Mouse (Mus musculus) midbrain, embryonic 13.5 days (tissue): ENCODE measurements at regions not wholly inside any gene's neighbourhood (a gene's known extent, or its start where the extent isn't known, plus 50 kb on each side); places are given as distances from the start of the nearest gene placed in this dataset.
"Not testable (repeated sequence)": the region's sequence is repeated elsewhere in the genome, so short reads cannot be mapped to it uniquely, and the experiment has no call there.

Experiments
- ATAC-seq: fragments of 200-750 bp; cut with Nextera tagmentation; 2 replicates; pipeline ENCODE4 v1.8.0; 2017; ENCODE audit warnings: mild to moderate bottlenecking, moderate TSS enrichment, moderate library complexity
- H3K27ac ChIP-seq: fragments of 300-500 bp; sonication (generic); 2 replicates; pipeline ENCODE4 v1.5.1; 2015; ENCODE audit warnings: inconsistent platforms, mild to moderate bottlenecking, moderate library complexity
- H3K27me3 ChIP-seq: fragments of 300-500 bp; sonication (generic); 2 replicates; pipeline ENCODE4 v1.6.1; 2015; ENCODE audit warnings: mild to moderate bottlenecking, inconsistent platforms
- H3K36me3 ChIP-seq: fragments of 300-500 bp; sonication (generic); 2 replicates; pipeline ENCODE4 v1.6.1; 2015; ENCODE audit warnings: mild to moderate bottlenecking, inconsistent platforms
- H3K4me1 ChIP-seq: fragments of 300-500 bp; sonication (generic); replicated peaks from 2 replicates; pipeline ENCODE4 v1.6.1; 2015; ENCODE audit warnings: inconsistent platforms
- H3K4me2 ChIP-seq: fragments of 300-500 bp; sonication (generic); replicated peaks from 2 replicates; pipeline ENCODE4 v1.6.1; 2015; ENCODE audit warnings: moderate library complexity, mild to moderate bottlenecking, inconsistent platforms
- H3K4me3 ChIP-seq: fragments of 300-500 bp; sonication (generic); replicated peaks from 2 replicates; pipeline ENCODE4 v1.5.1; 2015; ENCODE audit warnings: mild to moderate bottlenecking, inconsistent platforms
- H3K9ac ChIP-seq: fragments of 300-500 bp; sonication (generic); replicated peaks from 2 replicates; pipeline ENCODE4 v1.6.1; 2015; ENCODE audit warnings: mild to moderate bottlenecking, inconsistent platforms
- H3K9me3 ChIP-seq: fragments of 300-500 bp; sonication (generic); 2 replicates; pipeline ENCODE4 v1.6.1; 2016; ENCODE audit warnings: mild to moderate bottlenecking, inconsistent platforms
- WGBS: fragments of 180-500 bp; shearing (Covaris S2); methylation state at CpG from one replicate; pipeline ENCODE4 v1.1.7; 2015; 5-methylcytosine and 5-hydroxymethylcytosine counted together

DNA sequence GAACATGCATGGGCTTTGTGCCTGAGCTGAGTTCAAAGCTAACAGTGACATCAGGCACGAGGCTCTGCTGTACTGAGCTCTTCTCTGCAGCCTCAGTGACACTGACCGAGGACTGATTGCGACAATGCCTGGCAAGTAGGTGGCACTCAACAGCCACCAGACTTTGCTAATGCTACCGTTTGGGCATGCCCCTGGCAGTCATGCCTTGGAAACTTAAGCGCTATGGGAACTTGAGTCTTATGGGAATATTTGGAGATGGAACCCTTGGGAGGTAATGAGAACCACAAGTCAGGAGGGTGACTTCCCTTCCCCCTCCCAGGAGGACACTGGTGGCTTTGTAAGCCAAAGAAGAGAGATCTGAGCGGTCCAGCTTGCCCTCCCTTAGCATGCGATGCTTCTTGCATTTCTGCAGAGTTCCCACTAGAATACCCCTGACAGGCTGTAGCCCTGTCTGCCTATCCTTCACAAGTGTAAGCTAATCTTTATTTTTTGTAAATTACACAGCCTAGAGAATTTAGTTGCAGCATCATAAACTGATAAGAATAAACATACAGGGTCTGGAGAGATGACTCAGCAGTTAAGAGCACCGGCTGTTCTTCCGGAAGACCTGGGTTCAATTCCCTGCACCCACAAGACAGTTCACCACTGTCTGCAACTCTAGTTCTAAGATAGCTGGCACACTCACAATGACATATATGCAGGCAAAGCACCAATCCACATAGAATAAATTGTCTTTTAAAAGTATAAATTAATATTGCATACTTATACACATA lies 86.4 kb upstream of the Commd3 start:
- H3K27me3 ChIP-seq, result peaks cover 14% of the 10 kb centered on the region; the same call in 1 of the 2 replicates
- no peak overlapping the region for H3K4me2 ChIP-seq
- no peak overlapping the region for H3K27ac ChIP-seq
- H3K36me3 ChIP-seq, result no peaks in the 10 kb centered on the region
- ATAC-seq, result no peak
- WGBS, result 42% methylated on average over 9 of the region's 9 CpGs
- 0 out of 2 replicates have a peak, but pooled peaks cover 2% of the 10 kb centered on the region for H3K4me1 ChIP-seq
- H3K9ac ChIP-seq, result no peak overlapping the region
- H3K4me3 ChIP-seq, result no peak overlapping the region
- no peaks in the 10 kb centered on the region for H3K9me3 ChIP-seq

DNA sequence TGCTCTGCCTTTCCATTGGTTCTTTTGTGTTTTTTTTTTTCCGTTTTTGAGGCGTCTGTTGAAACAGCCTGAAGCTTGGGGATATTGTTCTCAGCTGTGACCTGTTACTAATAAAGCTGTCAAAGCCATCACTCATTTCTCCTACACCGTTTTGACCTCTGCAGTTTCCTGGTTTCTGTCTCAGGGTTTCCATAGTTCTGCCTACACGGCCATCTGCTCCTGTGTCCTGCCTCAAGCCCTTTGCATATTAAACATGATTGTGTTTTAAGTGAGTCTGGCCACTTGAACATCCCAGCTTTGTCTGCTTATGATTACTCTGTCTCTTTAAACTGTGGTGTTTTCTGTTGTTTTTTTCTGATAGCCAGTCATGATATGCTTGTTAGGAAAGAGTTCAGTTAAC lies 114.1 kb upstream of the Commd3 start:
- 40% methylated on average over 4 of the region's 4 CpGs for WGBS
- no peak overlapping the region for H3K27ac ChIP-seq

DNA sequence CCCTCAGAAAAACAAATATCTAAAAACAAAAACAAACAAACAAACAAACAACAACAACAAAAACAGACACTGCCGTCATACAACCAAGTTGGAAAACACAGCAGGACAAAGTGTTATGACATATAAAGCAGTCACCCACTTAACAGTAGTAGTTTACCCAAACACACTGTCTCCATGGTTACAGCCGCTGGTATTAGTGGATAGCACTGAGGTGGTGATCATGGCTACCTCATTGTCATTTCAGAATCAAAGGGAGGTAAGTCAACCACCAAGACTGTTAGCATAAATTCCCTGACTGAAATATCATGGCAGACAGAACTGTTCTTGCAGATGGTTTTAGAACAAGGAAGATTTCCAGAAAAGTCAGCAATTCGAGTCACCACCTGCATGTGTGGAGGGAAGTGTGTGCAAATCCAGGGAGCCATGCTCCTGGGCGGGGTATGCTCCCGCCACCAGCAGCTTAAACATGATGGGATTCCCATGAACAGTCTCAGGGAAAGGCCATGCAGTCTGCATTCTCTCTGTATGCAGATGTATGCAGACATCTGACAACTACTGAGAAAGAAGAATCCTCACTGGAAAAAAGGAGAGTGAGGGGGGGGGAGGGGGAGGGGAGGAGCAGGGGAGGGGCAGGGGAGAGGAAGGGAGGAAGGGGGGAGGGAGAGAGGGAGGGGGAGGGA lies 124.1 kb upstream of the Commd3 start:
- Histone ChIP-seq H3K27me3 (no peaks in the 10 kb centered on the region), H3K4me2 (no peak overlapping the region), H3K36me3 (no peaks in the 10 kb centered on the region), H3K9ac (no peak overlapping the region), H3K9me3 (no peaks in the 10 kb centered on the region), H3K27ac (no peak overlapping the region), H3K4me1 (0 out of 2 replicates have a peak, but pooled peaks cover 4% of the 10 kb centered on the region), H3K4me3 (no peak overlapping the region)
- 63% methylated on average over 5 of the region's 5 CpGs for WGBS
- 0 out of 2 replicates have a peak, but pooled peaks have one; percentile 58 for ATAC-seq

More for the DNA sequence above, 114.1 kb upstream of the Commd3 start:
- no peak overlapping the region for H3K4me3 ChIP-seq
- H3K4me2 ChIP-seq, result no peak overlapping the region
- no peaks in the 10 kb centered on the region for H3K9me3 ChIP-seq
- H3K27me3 ChIP-seq, result no peaks in the 10 kb centered on the region
- no peak overlapping the region for H3K9ac ChIP-seq
- no peaks in the 10 kb centered on the region for H3K36me3 ChIP-seq
- no peak for ATAC-seq
- no peaks in the 10 kb centered on the region for H3K4me1 ChIP-seq

DNA sequence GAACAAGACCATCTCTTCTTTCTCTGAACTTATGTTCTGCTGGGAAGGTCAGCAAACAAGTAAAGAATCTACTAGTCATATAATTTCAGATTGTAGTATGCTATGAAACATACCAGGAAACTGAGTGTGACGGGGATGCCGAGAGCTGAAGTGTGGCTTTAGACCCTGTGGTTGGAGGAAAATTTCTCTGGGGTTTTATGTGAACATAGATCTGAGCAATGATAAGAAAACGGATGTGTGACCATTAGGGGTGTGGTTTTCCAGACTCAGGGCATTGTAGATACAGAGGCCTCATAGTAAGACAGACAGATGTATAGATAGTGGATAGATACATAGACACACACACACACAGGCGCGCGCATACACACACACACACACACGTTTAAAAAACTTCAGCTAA lies 131.8 kb upstream of the Dnajc1 start:
- Histone ChIP-seq H3K4me2 (no peak overlapping the region), H3K9me3 (no peaks in the 10 kb centered on the region), H3K27ac (no peak overlapping the region), H3K9ac (no peak overlapping the region), H3K27me3 (no peaks in the 10 kb centered on the region), H3K4me1 (no peaks in the 10 kb centered on the region), H3K4me3 (no peak overlapping the region), H3K36me3 (no peaks in the 10 kb centered on the region)
- WGBS, result 93% methylated on average over 7 of the region's 7 CpGs
- ATAC-seq, result no peak

DNA sequence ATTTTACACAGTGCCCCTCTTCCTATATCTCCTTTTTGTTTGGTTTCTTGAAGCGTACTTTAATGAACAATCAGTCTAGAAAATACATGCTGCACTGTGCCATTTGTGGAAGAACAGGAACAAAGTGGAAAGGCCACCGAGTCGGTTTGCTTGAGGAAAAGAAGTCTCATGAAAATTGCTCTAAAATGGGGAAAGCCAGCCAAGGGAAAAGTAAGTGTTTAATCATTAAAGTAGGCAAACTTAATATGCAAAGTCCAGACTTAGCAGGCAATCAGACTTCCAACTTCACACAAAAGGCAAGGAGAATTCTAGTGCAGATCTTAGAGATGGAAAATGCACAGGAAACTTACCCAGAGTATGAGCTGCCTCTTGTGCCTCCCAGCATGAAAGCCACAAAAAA lies 131.3 kb upstream of the Dnajc1 start:
- Histone ChIP-seq H3K36me3 (no peaks in the 10 kb centered on the region), H3K9me3 (no peaks in the 10 kb centered on the region), H3K4me3 (no peak overlapping the region), H3K27ac (no peak overlapping the region), H3K9ac (no peak overlapping the region), H3K4me2 (no peak overlapping the region), H3K27me3 (no peaks in the 10 kb centered on the region), H3K4me1 (no peaks in the 10 kb centered on the region)
- WGBS, result 79% methylated on average over 3 of the region's 3 CpGs
- ATAC-seq, result no peak

DNA sequence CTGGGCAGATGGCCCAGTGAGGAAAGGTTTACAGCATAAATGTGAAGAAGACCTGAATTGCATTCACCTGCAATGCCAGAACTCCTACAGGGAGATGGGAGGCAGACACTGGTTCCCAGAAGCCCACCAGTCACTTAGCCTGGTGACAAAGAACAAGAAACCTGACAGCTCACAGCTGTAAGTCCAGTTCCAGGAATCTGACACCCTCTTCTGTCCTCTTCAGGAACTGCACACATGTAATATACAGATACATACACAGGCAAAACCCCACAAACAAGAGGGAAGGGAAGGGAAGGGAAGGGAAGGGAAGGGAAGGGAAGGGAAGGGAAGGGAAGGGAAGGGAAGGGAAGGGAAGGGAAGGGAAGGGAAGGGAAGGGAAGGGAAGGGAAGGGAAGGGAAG lies 120.8 kb upstream of the Dnajc1 start:
- ATAC-seq, result no peak
- Histone ChIP-seq H3K4me3 (no peak overlapping the region), H3K4me2 (no peak overlapping the region), H3K9me3 (no peaks in the 10 kb centered on the region), H3K9ac (no peak overlapping the region), H3K36me3 (no peaks in the 10 kb centered on the region), H3K4me1 (no peaks in the 10 kb centered on the region), H3K27ac (no peak overlapping the region), H3K27me3 (no peaks in the 10 kb centered on the region)

DNA sequence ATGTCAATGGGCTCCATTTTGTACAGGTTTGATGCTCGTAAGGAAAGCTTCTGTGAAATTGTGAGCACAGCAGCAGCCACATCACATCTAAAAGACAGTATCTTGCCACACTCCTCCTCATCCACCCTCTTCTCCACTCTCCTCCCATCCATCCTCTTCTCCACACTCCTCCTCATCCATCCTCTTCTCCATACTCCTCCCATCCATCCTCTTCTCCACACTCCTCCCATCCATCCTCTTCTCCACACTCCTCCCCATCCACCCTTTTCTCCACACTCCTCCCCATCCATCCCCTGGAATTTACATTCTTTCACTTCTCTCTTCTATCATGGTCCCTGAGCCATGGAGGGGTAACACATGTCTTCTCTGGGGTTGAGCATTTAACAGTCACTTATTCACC lies 116.7 kb upstream of the Dnajc1 start:
- Histone ChIP-seq H3K27me3 (no peaks in the 10 kb centered on the region), H3K4me1 (no peaks in the 10 kb centered on the region), H3K36me3 (no peaks in the 10 kb centered on the region), H3K9ac (no peak overlapping the region), H3K4me3 (no peak overlapping the region), H3K27ac (no peak overlapping the region), H3K4me2 (no peak overlapping the region), H3K9me3 (no peaks in the 10 kb centered on the region)
- ATAC-seq, result no peak
- 86% methylated on average over 1 of the region's 1 CpGs for whole genome bisulfite sequencing

DNA sequence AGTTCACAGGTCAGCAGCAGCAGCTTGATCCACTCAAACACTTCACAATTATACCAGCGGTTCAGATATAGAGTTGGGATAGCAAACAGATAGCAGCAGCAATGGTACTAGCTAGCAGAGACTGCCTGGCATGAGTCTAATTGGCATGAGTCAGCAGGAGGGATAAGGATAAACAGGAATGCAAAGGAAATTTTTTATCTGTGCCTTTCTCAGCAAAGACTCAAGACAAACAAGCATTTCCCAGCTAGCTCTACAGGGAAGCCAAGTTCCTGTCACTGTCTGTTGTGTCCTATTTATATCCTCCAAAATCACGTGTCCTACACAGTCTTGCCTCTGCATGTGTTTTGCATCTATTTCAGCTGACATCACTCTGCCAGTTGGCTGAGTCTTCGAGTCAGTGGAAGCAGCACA lies 80.7 kb upstream of the Dnajc1 start:
- H3K4me3 ChIP-seq, result no peak overlapping the region
- H3K4me2 ChIP-seq, result no peak overlapping the region
- no peak overlapping the region for H3K9ac ChIP-seq
- H3K27me3 ChIP-seq, result no peaks in the 10 kb centered on the region
- no peaks in the 10 kb centered on the region for H3K4me1 ChIP-seq
- ATAC-seq, result no peak
- no peak overlapping the region for H3K27ac ChIP-seq
- WGBS, result 67% methylated on average over 3 of the region's 3 CpGs
- H3K9me3 ChIP-seq, result no peaks in the 10 kb centered on the region
- no peaks in the 10 kb centered on the region for H3K36me3 ChIP-seq

DNA sequence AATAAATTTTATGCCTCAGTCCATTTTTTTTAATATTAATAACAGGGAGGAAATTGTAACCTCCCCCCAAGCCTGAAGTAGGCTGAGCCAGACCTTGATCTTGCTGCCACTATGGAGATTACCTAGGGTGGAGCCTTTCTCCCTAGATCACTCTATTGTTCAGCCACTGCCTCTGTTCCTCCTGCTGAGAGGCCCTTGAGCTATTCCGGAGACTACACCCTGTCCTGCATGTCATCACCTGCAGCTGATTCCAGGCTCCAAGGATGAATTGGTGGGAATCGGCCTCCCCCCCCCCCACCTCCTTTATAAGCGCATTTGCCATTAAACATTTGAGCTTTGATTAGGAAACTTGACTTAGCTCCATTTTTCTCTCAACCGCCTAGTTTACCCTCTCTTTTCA lies 68.3 kb upstream of the Dnajc1 start:
- Histone ChIP-seq H3K9ac (no peak overlapping the region), H3K36me3 (no peaks in the 10 kb centered on the region), H3K4me3 (no peak overlapping the region), H3K27me3 (no peaks in the 10 kb centered on the region), H3K4me2 (no peak overlapping the region), H3K9me3 (peaks cover 6% of the 10 kb centered on the region; the same call in 1 of the 2 replicates), H3K4me1 (no peaks in the 10 kb centered on the region), H3K27ac (no peak overlapping the region)
- no peak for ATAC-seq
- 91% methylated on average over 4 of the region's 4 CpGs for WGBS

DNA sequence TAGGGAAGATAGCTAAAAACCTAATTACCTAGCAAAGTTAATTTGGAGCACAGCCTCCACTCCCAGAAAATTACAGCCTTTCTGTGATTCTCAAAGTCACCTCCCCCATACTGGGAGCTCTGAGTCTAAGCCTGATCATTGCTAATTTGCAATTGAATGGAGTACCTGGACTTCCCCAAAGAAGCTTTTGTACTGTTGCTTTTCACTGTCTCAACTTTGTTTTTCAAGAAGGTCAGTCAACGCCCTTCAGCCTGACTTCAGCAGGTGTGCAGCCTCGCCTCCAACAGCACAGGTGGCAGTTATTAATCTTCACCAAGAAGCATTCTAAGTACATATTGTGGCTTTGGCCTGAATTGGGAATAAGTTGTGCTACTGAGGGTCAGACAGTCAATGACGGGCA lies 67.7 kb upstream of the Dnajc1 start:
- not testable (repeated sequence) for H3K4me2 ChIP-seq, H3K4me3 ChIP-seq, H3K4me1 ChIP-seq, H3K9ac ChIP-seq, H3K27ac ChIP-seq, ATAC-seq, H3K36me3 ChIP-seq, H3K27me3 ChIP-seq, H3K9me3 ChIP-seq
- WGBS, result 77% methylated on average over 3 of the region's 3 CpGs

DNA sequence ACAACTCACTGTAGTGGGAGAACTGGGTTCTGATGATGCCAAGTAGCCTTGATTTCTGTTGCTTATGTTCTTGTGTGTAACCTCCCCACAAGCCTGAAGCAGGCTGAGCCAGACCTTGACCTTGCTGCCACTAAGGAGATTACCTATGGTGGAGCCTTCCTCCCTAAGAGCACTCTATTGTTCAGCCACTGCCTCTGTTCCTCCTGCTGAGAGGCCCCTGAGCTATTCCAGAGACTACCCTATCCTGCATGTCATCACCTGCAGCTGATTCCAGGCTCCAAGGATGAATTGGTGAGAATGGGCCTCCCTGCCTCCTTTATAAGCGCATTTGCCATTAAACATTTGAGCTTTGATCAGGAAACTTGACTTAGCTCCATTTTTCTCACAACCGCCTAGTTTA lies 60.8 kb upstream of the Dnajc1 start:
- H3K27me3 ChIP-seq, H3K9me3 ChIP-seq, H3K4me3 ChIP-seq, ATAC-seq, H3K9ac ChIP-seq, H3K27ac ChIP-seq, H3K4me1 ChIP-seq, H3K4me2 ChIP-seq, H3K36me3 ChIP-seq: not testable (repeated sequence)
- WGBS, result 26% methylated on average over 2 of the region's 2 CpGs

DNA sequence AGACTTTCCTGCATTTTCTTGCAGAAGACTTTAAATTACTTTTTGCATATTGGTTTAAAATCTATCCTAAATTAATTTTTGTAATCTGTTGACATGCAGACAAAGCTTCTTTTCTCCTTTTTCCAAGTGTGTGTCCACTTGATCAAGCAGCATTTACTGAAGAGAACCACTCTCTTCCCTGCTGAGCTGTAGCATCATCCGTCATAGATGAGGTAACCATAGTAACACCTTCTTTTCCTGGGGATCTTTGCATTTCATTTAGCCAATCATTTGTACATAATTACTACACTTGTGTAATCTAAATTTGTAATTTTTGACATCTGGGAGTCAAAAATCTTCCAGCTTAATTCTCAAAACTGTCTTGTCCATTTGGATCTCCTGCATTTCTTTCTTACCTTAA lies 53.2 kb upstream of the Dnajc1 start:
- H3K36me3 ChIP-seq, result no peaks in the 10 kb centered on the region
- no peak overlapping the region for H3K4me2 ChIP-seq
- no peak overlapping the region for H3K9ac ChIP-seq
- H3K27ac ChIP-seq, result no peak overlapping the region
- H3K27me3 ChIP-seq, result no peaks in the 10 kb centered on the region
- 15% methylated on average over 1 of the region's 1 CpGs for WGBS
- no peaks in the 10 kb centered on the region for H3K4me1 ChIP-seq
- no peak for ATAC-seq
- H3K9me3 ChIP-seq, result no peaks in the 10 kb centered on the region
- H3K4me3 ChIP-seq, result no peak overlapping the region
